Mouse (Mus musculus): ENCODE data around the gene Prrxl1. TPM values are rescaled to one million over a fixed set of nuclear protein-coding genes. Genes with fewer than 3 reads are reported as not detected.
A peak's percentile ranks its signal among the peaks of the same experiment; 100 is the strongest.

The Prrxl1 gene
- polyA plus RNA-seq, 1 experiment from 2014 or later, result not detected

- Histone ChIP-seq H3K27ac (no peak overlapping the region), H3K36me3 (no peaks in the 10 kb centered on the region), H3K27me3 (ENCODE audit: insufficient read depth, poor library complexity, severe bottlenecking) (peaks cover 20% of the 10 kb centered on the region), H3K9me3 (no peaks in the 10 kb centered on the region), H3K4me1 (peaks cover 15% of the 10 kb centered on the region; the same call in 1 of the 2 replicates), H3K4me3 (no peak overlapping the region)
- WGBS, result 9% methylated on average over 11 of the region's 11 CpGs
- no peak for DNase-seq (ENCODE audit: low spot score)
These were observed 34.9 kb downstream of the Prrxl1 start for GRCm38 (mm10) chr14:32634015-32634682.

- DNase-seq (ENCODE audit: low spot score), result no peak
- 75% methylated on average over 2 of the region's 2 CpGs for WGBS
- Histone ChIP-seq H3K9me3 (no peaks in the 10 kb centered on the region), H3K27me3 (ENCODE audit: insufficient read depth, poor library complexity, severe bottlenecking) (peaks cover 16% of the 10 kb centered on the region), H3K36me3 (no peaks in the 10 kb centered on the region), H3K27ac (no peak overlapping the region), H3K4me1 (0 out of 2 replicates have a peak, but pooled peaks cover 7% of the 10 kb centered on the region), H3K4me3 (no peak overlapping the region)
These were observed 39.3 kb downstream of the Prrxl1 start for GRCm38 (mm10) chr14:32638485-32638884.

GRCm38 (mm10) chr14:32659781-32660180 lies 60.6 kb downstream of the Prrxl1 start:
- Histone ChIP-seq H3K4me3 (no peak overlapping the region), H3K27ac (no peak overlapping the region), H3K9me3 (no peaks in the 10 kb centered on the region), H3K36me3 (peaks cover 47% of the 10 kb centered on the region), H3K27me3 (ENCODE audit: insufficient read depth, poor library complexity, severe bottlenecking) (peaks cover 26% of the 10 kb centered on the region), H3K4me1 (peaks cover 9% of the 10 kb centered on the region; the same call in 1 of the 2 replicates)
- 81% methylated on average over 9 of the region's 9 CpGs for WGBS
- no peak for DNase-seq (ENCODE audit: low spot score)

GRCm38 (mm10) chr14:32663099-32663498 lies 63.9 kb downstream of the Prrxl1 start:
- WGBS, result 76% methylated on average over 6 of the region's 6 CpGs

GRCm38 (mm10) chr14:32673178-32673577 lies 74.0 kb downstream of the Prrxl1 start:
- WGBS, result 56% methylated on average over 3 of the region's 3 CpGs
- DNase-seq (ENCODE audit: low spot score), result no peak
- no peaks in the 10 kb centered on the region for H3K9me3 ChIP-seq
- no peaks in the 10 kb centered on the region for H3K36me3 ChIP-seq
- peaks cover 31% of the 10 kb centered on the region for H3K4me1 ChIP-seq
- no peak overlapping the region for H3K4me3 ChIP-seq
- 0 out of 2 replicates have a peak, but pooled peaks cover 12% of the 10 kb centered on the region for H3K27me3 ChIP-seq (ENCODE audit: insufficient read depth, poor library complexity, severe bottlenecking)
- H3K27ac ChIP-seq, result no peak overlapping the region

More at GRCm38 (mm10) chr14:32663099-32663498, 63.9 kb downstream of the Prrxl1 start:
- H3K4me1 ChIP-seq, result peaks cover 9% of the 10 kb centered on the region; the same call in 1 of the 2 replicates
- H3K9me3 ChIP-seq, result no peaks in the 10 kb centered on the region
- H3K4me3 ChIP-seq, result no peak overlapping the region
- no peak for DNase-seq (ENCODE audit: low spot score)
- H3K27ac ChIP-seq, result no peak overlapping the region
- H3K27me3 ChIP-seq (ENCODE audit: insufficient read depth, poor library complexity, severe bottlenecking), result peaks cover 26% of the 10 kb centered on the region
- peaks cover 70% of the 10 kb centered on the region for H3K36me3 ChIP-seq

- H3K27me3 ChIP-seq (ENCODE audit: insufficient read depth, poor library complexity, severe bottlenecking), result 0 out of 2 replicates have a peak, but pooled peaks cover 14% of the 10 kb centered on the region
- no peaks in the 10 kb centered on the region for H3K36me3 ChIP-seq
- peaks cover 52% of the 10 kb centered on the region for H3K4me1 ChIP-seq
- 79% methylated on average over 3 of the region's 3 CpGs for WGBS
- no peak overlapping the region for H3K27ac ChIP-seq
- H3K9me3 ChIP-seq, result no peaks in the 10 kb centered on the region
- no peak overlapping the region for H3K4me3 ChIP-seq
- DNase-seq (ENCODE audit: low spot score), result no peak
These were observed 79.4 kb downstream of the Prrxl1 start for GRCm38 (mm10) chr14:32678565-32678964.

GRCm38 (mm10) chr14:32681603-32682002 lies 82.4 kb downstream of the Prrxl1 start:
- no peak for DNase-seq (ENCODE audit: low spot score)
- 83% methylated on average over 3 of the region's 3 CpGs for WGBS
- H3K36me3 ChIP-seq, result no peaks in the 10 kb centered on the region
- 0 out of 2 replicates have a peak, but pooled peaks cover 8% of the 10 kb centered on the region for H3K27me3 ChIP-seq (ENCODE audit: insufficient read depth, poor library complexity, severe bottlenecking)
- no peak overlapping the region for H3K4me3 ChIP-seq
- no peaks in the 10 kb centered on the region for H3K9me3 ChIP-seq
- 0 out of 2 replicates have a peak overlapping the region, but pooled peaks have one; percentile 23 for H3K27ac ChIP-seq
- peaks cover 68% of the 10 kb centered on the region for H3K4me1 ChIP-seq

GRCm38 (mm10) chr14:32682536-32682935 lies 83.3 kb downstream of the Prrxl1 start:
- no peak for DNase-seq (ENCODE audit: low spot score)
- 86% methylated on average over 12 of the region's 12 CpGs for WGBS
- Histone ChIP-seq H3K27me3 (ENCODE audit: insufficient read depth, poor library complexity, severe bottlenecking) (peaks cover 6% of the 10 kb centered on the region; the same call in 1 of the 2 replicates), H3K4me1 (peaks cover 73% of the 10 kb centered on the region), H3K36me3 (no peaks in the 10 kb centered on the region), H3K9me3 (no peaks in the 10 kb centered on the region), H3K4me3 (peak overlapping the region; percentile 58), H3K27ac (peak overlapping the region; percentile 23; the same call in 1 of the 2 replicates)

GRCm38 (mm10) chr14:32683251-32683838 lies 84.1 kb downstream of the Prrxl1 start:
- peaks cover under 1% of the 10 kb centered on the region; the same call in 1 of the 2 replicates for H3K27me3 ChIP-seq (ENCODE audit: insufficient read depth, poor library complexity, severe bottlenecking)
- peak overlapping the region; percentile 58 for H3K4me3 ChIP-seq
- no peaks in the 10 kb centered on the region for H3K9me3 ChIP-seq
- no peaks in the 10 kb centered on the region for H3K36me3 ChIP-seq
- H3K27ac ChIP-seq, result peak overlapping the region; percentile 88
- no peak for DNase-seq (ENCODE audit: low spot score)
- 29% methylated on average over 19 of the region's 19 CpGs for WGBS
- peaks cover 65% of the 10 kb centered on the region for H3K4me1 ChIP-seq

- peak overlapping the region; percentile 88 for H3K27ac ChIP-seq
- H3K4me3 ChIP-seq, result peak overlapping the region; percentile 58
- no peak for DNase-seq (ENCODE audit: low spot score)
- peaks cover 57% of the 10 kb centered on the region for H3K4me1 ChIP-seq
- no peaks in the 10 kb centered on the region; the same call in 1 of the 2 replicates for H3K27me3 ChIP-seq (ENCODE audit: insufficient read depth, poor library complexity, severe bottlenecking)
- no peaks in the 10 kb centered on the region for H3K36me3 ChIP-seq
- no peaks in the 10 kb centered on the region for H3K9me3 ChIP-seq
- WGBS, result 56% methylated on average over 19 of the region's 19 CpGs
These were observed 85.0 kb downstream of the Prrxl1 start for GRCm38 (mm10) chr14:32683982-32684734.

GRCm38 (mm10) chr14:32684735-32685105 lies 85.5 kb downstream of the Prrxl1 start:
- no peaks in the 10 kb centered on the region for H3K36me3 ChIP-seq
- H3K27me3 ChIP-seq (ENCODE audit: insufficient read depth, poor library complexity, severe bottlenecking), result peaks cover 1% of the 10 kb centered on the region; the same call in 1 of the 2 replicates
- WGBS, result 41% methylated on average over 19 of the region's 19 CpGs
- peaks cover 51% of the 10 kb centered on the region for H3K4me1 ChIP-seq
- peak overlapping the region; percentile 58 for H3K4me3 ChIP-seq
- no peaks in the 10 kb centered on the region for H3K9me3 ChIP-seq
- DNase-seq (ENCODE audit: low spot score), result no peak
- peak overlapping the region; percentile 88 for H3K27ac ChIP-seq

- WGBS, result 13% methylated on average over 16 of the region's 16 CpGs
- DNase-seq (ENCODE audit: low spot score), result peak; percentile 89
- Histone ChIP-seq H3K27me3 (ENCODE audit: insufficient read depth, poor library complexity, severe bottlenecking) (peaks cover 7% of the 10 kb centered on the region; the same call in 1 of the 2 replicates), H3K9me3 (no peaks in the 10 kb centered on the region), H3K36me3 (no peaks in the 10 kb centered on the region), H3K27ac (peak within 1 kb of the TSS; percentile 88), H3K4me3 (peak within 1 kb of the TSS; percentile 58), H3K4me1 (peaks cover 48% of the 10 kb centered on the region)
These were observed 86.1 kb downstream of the Prrxl1 start, which contains the start of gene 3425401B19Rik for GRCm38 (mm10) chr14:32685124-32685826. Gene 3425401B19Rik (minus strand): TSS chr14:32685293.
